Mouse (Mus musculus) CH12F3 (cell line): ENCODE results near the gene Dph5.

Source experiments
- in situ Hi-C: fragments of 300-500 bp; cut with MboI; formaldehyde crosslinking; loops from 2 replicates; pipeline ENCODE4 v1.14.3; 2020; ENCODE audit warnings: low sequenced_read_pairs

Gene Dph5

DNA sequence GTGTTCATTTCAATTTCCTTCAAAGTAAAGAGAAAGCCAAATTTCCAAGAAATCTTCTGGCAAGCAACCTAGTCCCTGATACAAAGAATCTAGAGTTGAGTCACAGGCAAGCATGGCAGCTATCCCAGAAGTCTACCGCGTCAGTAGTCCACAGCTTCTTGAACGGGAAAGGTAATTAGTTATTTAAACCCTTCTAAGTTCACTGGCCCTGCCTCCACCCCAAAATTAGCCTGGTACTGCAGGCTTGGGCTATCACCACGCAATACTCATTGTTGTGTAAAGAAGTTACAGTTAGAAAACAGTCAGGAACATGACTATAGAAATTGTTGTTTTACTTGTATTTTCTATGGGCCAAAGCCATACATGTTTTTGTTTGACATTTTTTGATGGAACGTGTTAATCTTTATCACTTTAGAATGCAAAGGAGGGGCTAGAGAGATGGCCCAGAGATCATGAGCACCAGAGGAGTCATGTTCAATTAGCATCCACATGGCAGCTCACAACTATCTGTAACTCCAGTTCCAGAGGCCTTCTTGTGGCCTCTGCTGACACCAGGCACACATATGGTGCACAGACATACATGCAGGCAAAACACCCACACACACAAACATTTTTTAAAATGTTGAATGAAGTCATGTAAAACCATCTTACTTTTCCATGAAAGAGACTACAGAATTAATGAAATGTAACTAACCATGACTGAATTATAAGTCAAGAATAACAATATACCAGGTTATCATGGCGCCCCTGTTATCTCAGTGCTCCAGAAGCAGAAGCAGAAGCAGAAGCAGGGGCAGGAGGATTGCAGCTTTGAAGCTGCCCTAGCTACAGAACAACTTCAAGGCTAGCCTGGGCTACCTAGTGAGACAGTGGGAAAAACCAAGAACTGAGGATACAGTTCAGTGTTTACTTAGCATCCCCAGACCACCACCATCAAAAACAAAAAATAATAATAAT, 62.6 kb downstream of the Dph5 start:
- in situ Hi-C loops = no loop called here

DNA sequence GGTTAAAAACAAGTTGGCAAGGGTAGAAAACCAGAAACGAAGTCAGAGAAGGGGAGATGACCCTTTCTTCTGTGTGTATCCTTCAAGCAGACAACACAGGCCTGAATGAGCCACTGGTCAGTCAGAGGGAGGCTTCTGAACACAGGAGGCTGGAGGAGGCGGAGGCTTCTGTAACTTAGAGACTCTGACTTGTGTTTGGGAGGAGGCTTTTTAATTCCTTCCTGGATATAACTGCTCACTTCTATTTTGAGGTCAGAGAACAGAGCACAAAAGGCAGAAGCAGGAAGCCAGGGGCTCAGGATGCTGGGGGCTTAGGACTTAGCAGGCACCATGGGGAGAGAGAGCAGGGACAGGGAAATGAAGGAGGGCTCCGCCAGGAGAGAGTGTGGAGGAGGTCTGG, 63.6 kb downstream of the Dph5 start:
- in situ Hi-C loops = no loop called here

DNA sequence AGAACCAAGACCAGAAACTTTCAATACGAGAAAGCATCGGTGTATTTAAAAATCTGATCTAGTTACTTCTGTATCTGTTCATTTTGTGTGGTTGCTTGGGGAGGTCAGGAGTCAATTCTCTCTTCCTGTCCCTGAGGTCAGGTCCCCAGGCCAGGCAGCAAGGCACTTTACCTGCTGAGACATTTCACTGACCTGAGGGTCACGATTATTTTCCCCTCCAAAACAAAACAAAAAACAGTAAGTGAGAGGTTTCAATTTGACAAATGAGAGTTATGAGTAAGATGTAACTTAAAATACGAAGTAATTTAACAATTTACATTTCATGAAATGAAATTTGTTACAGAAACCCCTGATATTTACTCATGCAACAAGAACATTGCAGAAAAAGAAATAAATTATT, 64.7 kb downstream of the Dph5 start:
- in situ Hi-C loops = no loop called here

DNA sequence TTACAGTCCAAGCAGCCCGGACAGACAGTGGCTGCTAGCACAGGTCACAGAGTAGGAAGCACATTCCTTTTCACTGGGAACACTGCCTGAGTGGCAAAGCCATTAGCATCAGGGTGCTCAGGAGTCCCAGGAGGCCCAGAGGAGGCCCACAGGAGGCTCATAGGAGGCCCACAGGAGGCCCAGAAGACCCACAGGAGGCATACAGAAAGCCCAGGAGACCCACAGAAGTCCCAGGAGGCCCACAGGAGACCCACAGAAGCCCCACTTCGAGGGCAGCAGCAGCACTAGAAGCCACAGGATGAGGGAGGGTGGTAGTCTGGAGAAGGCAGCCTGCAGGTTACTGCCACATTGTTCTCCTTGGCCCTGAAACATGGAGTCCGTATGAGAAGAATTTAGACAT, 65.5 kb downstream of the Dph5 start:
- in situ Hi-C loops = no loop called here

DNA sequence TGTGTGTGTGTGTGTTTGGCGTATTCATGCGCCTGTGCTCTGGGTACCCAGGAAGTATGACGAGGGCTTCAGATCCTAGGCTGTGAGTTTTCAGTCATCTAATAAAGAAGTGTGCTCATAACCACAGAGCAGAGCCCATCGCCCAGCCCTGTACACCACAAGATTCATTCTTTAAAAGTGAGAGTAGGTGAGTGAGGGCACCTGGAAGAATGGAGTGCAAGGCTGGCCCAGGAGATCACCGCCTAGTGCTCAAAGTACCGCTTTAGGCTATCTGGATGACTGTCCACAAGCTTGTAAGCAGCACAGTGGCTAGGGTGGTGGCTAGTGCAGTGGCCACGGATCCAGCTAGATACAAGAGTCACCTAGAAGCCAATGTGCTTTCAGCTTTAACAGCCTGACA, 69.6 kb downstream of the Dph5 start:
- in situ Hi-C loops = no loop called here

DNA sequence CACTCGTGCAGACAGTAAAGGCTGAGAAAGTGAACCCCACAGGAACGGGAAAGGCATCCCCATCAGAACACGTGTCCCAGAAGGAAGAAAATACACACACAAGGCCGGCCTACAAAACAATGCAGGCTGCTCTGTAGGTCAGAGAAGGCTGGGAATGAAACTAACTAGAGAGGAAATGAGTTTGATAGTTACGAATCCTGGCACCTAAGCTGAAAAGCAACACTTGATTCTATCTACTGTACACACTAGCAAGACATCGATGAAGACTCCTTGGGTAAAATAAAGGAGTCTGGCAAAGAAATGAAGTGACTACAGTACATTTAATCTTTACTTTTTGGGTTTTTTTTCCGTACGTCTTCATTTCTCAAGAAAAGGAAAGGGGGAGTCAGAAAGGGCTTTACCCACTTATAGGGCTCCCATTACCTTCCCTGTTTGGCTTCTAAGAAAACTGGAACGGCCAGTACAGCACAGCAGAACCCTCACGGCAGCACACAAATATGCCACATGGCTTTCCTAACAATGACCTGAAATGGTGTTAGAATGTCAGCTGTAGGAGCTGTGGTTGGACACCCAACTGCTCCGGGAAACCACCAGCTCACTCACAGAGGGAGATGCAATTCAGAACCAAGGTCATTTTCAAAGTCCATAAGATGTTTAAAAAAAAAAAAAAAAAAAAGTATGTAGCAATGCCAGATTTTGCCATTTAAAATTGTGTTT, 73.8 kb downstream of the Dph5 start:
- in situ Hi-C loops = no loop called here

DNA sequence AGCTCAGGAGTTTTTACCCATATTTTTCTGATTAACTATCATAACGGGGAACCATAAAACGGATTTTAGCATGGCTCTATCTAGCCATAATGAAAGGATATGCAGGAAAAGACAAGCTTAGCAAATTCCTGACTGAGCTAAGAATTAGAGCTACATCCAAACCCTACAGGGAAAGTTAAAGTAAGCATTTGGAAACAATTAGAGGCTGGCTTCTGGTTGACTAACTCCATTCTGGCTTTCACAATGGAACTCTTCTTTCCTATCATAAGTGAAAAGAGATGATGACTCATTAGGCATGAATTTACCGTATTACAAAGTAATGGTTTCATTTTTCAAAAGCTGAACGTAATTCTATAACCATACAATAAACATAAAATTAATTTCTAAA, 74.4 kb downstream of the Dph5 start:
- in situ Hi-C loops = no loop called here

DNA sequence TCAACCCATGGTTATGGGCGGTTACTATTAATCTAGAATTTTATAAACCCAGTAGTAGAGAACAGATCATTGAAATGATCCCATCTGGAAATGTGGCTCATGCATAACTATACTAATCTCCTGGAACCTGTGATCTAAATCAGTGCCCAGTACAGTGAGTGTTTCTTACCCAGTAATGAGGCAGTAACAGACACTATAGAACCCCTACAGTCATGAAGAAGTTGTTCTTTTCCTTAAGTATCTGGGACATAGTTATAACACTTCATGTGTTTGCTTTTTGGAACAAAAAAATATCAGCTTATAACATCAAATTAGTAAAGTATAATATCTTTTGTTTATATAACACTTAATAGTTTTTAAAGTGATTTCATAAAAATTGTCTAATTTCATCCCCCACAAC, 76.0 kb downstream of the Dph5 start:
- in situ Hi-C loops = no loop called here

DNA sequence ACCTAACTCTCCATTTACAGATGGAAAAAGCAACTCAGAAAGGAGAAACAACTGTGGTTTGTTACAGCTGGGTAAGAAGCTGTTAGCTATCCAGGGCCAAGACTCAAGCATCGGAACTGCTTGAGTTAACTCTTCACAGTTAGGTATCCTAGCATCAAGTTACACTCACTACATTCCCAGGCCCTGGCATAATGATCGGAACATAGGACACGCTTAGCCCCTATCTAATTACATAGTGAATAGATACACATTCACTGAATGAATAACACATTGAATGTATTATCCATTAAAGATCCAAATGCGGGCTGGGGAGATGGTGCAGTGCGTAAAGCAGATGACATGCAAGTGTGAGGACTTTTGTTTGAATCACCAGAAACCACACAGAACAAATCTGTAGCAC, 76.4 kb downstream of the Dph5 start:
- in situ Hi-C loops = no loop called here

DNA sequence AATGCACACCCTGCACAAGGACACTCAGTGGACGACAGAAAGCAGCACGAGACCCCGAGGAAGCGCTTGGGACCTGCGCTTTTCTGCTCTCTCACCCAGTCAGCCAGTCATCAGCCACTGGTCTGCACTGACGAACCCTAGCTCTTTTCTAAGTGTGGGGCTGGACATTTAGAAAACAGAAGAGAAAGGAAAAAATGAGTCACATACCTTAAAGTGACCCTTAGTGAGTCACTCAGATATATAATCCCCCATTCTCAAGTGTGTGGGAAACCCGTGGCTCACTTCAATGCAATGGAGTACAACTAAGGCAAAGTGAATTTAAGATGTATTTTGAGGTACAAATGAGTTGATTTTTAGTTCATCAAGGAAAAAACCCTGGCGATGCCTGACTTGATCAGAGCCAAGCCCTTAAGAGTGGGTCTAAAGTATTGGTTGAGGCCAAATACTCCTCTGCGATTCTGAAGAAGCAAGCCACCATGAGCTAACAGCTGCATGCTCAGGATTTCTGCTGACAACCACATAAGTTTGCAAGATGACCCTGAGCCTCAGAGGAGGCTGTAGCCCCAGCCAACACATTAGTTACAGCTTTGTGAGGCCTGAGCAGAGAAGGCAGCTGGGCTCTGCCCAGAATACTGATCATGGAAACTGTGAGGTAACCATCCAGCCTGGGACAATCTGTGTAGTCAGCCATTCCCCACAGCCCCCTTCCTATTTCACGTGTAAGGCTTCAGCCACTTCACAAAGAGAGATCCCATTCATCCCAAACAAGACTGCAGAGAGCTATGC, 81.3 kb downstream of the Dph5 start:
- in situ Hi-C loops = no loop called here

DNA sequence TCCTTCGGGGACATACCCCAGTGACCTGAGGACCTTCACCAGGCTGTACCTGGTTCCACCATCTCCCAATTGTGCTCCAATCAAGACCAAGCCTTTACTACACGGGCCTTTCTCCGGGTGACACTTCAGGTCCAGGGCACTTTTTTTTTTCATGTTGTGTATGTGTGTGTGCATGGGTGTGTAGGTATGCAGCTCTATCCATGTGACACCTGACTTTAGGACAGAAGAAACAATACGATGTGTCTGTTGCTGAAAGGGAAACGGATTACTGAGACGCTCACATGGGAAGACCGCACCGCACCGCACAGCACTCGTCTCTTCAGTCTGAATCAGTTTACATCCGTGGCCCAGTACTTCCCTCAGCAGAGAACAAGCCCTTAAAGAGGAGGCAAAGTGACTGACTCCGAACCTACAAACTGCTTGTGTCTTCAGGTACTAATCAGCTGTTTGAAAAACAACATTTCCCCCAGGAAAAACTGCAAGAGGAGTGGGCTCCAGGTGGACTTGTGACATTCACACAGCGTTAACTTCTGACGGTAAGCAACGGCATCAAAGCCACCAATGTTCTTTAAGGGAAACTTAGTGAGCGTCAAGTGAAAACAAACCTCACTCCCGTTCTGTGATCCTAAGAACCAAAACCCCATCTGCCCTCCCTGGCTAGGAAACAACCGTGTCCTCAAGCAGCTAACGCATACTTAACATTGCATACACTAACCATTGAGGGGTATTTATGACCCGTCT, 83.6 kb downstream of the Dph5 start:
- in situ Hi-C loops = loop anchor here (10.0 kb wide), 1 partner anchor 306 kb away; no protein-coding TSS in a partner anchor

DNA sequence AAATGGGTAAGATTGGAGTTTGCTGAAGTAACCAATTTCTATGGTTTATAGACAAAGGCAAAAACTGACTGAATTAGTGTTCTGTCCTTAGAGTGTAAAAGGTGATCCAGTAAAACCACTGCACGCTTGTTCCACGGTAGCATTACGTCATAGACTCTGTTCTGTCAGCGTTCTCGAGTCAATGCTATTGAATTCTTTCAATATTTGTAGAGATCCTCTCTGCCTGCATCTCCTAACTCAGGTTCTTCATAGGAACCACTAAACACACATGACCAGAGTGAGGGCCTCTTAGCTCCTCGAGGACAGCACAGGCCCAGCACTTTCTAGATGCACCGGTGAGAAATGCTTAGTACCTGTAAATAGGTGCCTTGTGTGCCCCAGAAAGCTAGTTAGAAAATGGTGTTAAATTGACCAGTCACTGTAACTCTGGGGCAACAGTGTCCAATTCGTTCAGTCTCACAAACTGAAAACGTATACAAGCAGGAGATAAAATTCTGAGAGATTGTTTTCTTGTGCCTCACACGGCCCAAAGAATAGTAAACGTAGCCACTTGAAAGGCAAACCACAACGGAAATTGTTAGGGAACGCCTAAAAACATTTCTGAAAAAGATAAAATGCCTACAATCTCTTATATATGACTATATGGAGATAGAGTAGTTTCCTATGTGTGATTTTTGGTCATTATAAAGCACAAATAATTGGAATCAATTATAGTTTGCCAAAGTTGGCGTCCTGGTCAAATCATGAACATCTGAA, 84.4 kb downstream of the Dph5 start:
- in situ Hi-C loops = loop anchor here (10.0 kb wide), 1 partner anchor 307 kb away; no protein-coding TSS in a partner anchor

DNA sequence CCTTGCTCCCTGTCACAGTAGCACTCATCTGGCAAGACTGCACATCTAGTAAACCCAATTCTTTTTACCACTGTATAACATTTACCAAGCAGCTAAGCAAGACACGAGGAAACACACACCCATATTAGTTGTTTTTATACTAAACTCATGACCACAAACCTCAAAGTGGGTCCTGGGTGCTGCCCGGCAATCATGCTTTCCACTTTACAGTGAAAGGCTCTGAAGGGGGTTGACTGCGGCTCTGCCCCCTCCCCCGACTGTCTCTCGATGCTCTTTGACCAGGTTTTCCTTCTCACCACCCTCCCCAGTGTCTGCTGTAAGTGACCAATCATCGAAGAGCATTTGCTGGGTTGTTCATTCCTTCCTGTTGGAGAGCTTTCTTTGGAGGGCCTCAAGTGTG, 86.6 kb downstream of the Dph5 start:
- in situ Hi-C loops = loop anchor here (10.0 kb wide), 1 partner anchor 309 kb away; no protein-coding TSS in a partner anchor

DNA sequence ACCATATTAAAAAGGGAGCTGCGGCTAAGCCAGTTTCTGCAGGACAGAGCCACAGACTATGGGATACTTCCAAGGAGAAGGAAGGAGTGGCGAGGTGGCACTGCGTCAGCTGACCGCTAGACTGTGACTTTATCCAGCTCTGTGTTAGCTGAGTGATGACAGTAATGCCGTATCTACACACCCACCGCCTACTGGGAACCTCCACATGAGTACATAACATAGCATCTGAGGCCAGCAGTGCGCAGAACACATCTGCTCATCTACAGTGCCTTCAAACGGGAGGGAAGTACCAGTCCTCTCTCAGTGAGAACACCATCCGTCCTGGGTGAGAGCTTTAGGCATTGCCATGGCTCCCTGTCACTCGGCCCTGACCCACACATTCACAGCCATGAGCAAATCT, 87.4 kb downstream of the Dph5 start:
- in situ Hi-C loops = loop anchor here (10.0 kb wide), 1 partner anchor 310 kb away; no protein-coding TSS in a partner anchor

DNA sequence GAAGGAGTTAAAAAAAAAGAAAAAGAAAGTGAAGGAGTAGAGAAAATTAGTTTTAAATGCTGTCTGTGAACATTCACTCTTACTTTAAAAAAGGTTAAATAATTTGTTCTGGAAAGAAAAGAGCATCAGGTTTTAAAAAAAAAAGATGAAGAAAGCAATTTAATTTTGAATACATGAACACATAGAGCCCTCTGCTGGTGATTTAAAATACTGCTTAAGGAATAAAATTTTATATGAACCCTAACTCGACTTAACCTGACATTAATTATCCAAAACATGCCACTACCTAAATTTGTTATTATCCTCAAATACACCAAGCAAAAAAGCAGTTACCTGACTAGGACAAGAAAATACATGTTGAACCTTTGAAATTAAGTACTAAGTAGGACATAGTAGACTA, 91.4 kb downstream of the Dph5 start:
- in situ Hi-C loops = loop anchor here (10.0 kb wide), 1 partner anchor 314 kb away; no protein-coding TSS in a partner anchor

DNA sequence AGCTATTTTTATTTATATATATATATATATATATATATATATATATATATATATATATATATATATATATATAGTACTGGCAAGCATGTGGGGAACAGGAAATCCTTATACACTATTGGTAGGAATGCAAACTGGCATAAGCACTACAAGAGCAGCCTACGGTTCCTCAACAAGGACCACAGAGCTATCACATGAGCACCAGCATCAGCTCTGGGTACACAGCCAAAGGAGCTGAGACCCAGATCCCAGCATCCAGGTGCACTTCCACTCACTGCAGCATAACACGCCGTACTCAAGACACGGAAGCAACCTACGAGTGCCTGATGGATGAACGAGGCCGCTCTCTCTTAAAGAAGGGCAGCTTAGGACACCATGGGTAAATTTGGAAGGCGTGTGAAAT, 95.6 kb downstream of the Dph5 start:
- in situ Hi-C loops = no loop called here
